Mouse (Mus musculus) erythroblast, embryonic 14.5 days (primary cell): ENCODE results near the gene Necap1.

ENCODE experiments used
- GATA1 ChIP-seq: IDR thresholded peaks from 2 replicates; pipeline ENCODE4 v1.6.1; 2012; ENCODE audit warnings: low read length, inconsistent platforms, mixed read lengths
- TAL1 ChIP-seq: IDR thresholded peaks from 3 replicates; pipeline ENCODE4 v1.6.1; 2012; ENCODE audit warnings: low read length, inconsistent platforms, mixed read lengths

DNA sequence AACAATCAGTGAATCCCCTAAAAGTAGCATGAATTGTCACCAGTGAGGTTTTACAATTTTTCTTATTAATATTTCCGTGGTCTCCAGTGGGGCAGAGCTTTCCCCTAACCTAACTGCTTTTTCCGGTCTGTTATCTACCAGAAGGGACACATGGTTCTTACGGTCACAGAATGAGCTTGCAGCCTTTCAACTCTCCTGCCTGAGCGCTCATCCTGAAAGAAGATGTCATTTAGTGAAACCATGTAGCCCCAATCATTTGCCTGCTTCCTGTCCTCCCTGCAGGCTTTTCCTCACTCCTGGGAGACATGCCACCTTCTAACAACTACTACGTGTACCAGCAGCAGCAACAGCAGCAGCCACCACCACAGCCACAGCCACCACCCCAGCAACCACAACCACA is 36.7 kb upstream of the Necap1 start:
- no peak for TF ChIP-seq GATA1
- no peak for TF ChIP-seq TAL1
